Mouse (Mus musculus): ENCODE data around the gene Ripply3. TPM values are rescaled to one million over a fixed set of nuclear protein-coding genes. Genes with fewer than 3 reads are reported as not detected.
A peak's percentile ranks its signal among the peaks of the same experiment; 100 is the strongest.
"Not testable (repeated sequence)": the region's sequence is repeated elsewhere in the genome, so short reads cannot be mapped to it uniquely, and the experiment has no call there.

Ripply3 gene
- polyA plus RNA-seq, 1 experiment from 2014 or later, result 1.1 TPM

DNA sequence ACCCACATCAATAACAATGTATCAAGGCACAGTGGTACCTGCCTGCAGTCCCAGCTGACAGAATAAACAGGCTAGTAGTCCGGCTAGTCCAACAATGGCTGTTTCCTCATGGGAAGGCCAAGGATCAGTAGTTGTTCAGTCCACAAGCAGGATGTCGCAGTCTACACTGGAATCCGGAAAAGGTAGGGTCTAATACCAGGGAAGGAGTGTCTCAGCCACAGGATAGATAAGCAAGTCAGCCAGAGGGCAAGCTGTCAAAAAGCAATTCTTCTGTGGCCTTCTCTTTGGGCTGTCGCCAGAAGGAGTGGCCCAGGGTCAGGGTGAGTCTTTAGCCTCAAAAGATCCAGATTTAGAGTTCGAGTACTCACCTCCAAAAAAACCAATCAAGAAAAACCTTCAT lies 10.5 kb upstream of the Ripply3 start:
- Histone ChIP-seq H3K36me3 (no peaks in the 10 kb centered on the region), H3K4me3 (no peak overlapping the region), H3K4me1 (replicated peaks) (peaks cover 11% of the 10 kb centered on the region), H3K27me3 (no peaks in the 10 kb centered on the region), H3K4me2 (no peak overlapping the region), H3K9ac (no peak overlapping the region), H3K9me3 (no peaks in the 10 kb centered on the region), H3K27ac (replicated peaks) (no peak overlapping the region)
- ATAC-seq (ENCODE audit: low FRiP score, low read depth), result no peak
- 85% methylated on average over 5 of the region's 5 CpGs for WGBS

DNA sequence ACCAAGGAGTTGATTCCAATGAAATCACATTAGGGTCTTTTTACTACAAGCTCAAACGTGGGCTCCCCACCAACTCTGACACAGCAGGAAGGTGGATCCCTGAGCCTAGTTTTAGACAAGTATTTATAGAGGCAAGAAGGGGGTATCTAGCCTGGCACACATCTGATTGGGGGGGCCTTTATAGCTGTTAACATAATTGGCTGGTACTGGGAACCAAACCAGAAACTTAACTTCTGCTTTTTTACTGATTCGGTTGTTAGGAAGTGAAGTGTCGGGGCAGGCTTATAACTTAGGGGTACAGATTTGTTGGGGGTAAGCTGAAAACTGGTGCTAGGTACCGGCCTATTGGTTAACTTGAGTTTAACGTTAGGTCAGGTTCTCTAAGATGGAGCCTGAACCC lies 8.0 kb upstream of the Ripply3 start:
- Histone ChIP-seq H3K4me2 (no peak overlapping the region), H3K9me3 (no peaks in the 10 kb centered on the region), H3K4me3 (no peak overlapping the region), H3K27me3 (no peaks in the 10 kb centered on the region), H3K27ac (replicated peaks) (no peak overlapping the region), H3K4me1 (replicated peaks) (no peaks in the 10 kb centered on the region), H3K9ac (no peak overlapping the region), H3K36me3 (no peaks in the 10 kb centered on the region)
- no peak for ATAC-seq (ENCODE audit: low FRiP score, low read depth)
- WGBS, result 85% methylated on average over 5 of the region's 5 CpGs

DNA sequence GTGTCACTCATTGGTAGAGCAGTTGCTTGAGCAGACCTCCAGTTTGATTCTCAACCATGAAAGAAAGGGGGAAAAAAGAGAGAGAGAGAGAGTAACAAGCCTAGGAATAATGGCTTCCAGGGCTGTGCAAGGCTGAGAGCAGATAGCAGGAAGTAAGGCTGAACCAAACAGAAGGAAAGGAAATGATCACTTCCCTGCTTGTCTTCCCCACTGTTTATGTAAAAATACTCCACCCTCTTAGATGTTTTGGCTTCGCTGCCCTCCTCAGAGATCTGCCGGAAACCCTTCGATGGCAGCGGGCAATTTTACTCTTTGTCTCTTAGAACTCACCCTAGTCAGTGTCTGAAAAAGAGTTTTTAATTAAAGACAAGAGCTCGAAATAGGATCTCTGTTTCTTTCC lies 4.5 kb upstream of the Ripply3 start:
- ATAC-seq (ENCODE audit: low FRiP score, low read depth), result no peak
- no peak overlapping the region for H3K27ac ChIP-seq (replicated peaks)
- H3K4me2 ChIP-seq, result no peak overlapping the region
- H3K27me3 ChIP-seq, result peaks cover 19% of the 10 kb centered on the region
- H3K36me3 ChIP-seq, result no peaks in the 10 kb centered on the region
- H3K4me1 ChIP-seq (replicated peaks), result peaks cover 12% of the 10 kb centered on the region
- no peak overlapping the region for H3K4me3 ChIP-seq
- WGBS, result 71% methylated on average over 5 of the region's 5 CpGs
- no peak overlapping the region for H3K9ac ChIP-seq
- no peaks in the 10 kb centered on the region for H3K9me3 ChIP-seq

DNA sequence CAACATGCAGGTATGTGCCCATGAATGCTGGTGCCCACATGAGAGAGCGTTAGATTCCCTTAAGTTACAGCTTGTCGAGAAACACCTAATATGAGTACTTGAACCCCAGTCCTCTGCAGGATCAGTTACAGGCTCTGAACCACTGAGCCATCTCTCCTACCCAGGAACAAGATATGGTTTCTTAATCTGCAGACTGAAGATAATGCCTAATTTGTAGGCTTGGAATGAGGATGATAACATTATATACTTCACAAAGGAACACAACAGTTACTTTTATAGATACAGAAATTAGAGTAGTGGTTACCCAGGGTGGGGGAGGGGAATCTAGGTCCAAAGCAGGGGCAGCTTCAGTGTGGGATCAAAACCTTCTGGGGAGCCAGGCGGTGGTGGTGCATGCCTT lies 2.2 kb upstream of the Ripply3 start:
- no peak overlapping the region for H3K27ac ChIP-seq (replicated peaks)
- 90% methylated on average over 3 of the region's 3 CpGs for WGBS
- H3K27me3 ChIP-seq, result peaks cover 31% of the 10 kb centered on the region
- no peaks in the 10 kb centered on the region for H3K9me3 ChIP-seq
- H3K36me3 ChIP-seq, result no peaks in the 10 kb centered on the region
- H3K4me1 ChIP-seq (replicated peaks), result peaks cover 23% of the 10 kb centered on the region
- H3K4me3 ChIP-seq, result no peak overlapping the region
- H3K9ac ChIP-seq, result no peak overlapping the region
- no peak for ATAC-seq (ENCODE audit: low FRiP score, low read depth)
- H3K4me2 ChIP-seq, result no peak overlapping the region

DNA sequence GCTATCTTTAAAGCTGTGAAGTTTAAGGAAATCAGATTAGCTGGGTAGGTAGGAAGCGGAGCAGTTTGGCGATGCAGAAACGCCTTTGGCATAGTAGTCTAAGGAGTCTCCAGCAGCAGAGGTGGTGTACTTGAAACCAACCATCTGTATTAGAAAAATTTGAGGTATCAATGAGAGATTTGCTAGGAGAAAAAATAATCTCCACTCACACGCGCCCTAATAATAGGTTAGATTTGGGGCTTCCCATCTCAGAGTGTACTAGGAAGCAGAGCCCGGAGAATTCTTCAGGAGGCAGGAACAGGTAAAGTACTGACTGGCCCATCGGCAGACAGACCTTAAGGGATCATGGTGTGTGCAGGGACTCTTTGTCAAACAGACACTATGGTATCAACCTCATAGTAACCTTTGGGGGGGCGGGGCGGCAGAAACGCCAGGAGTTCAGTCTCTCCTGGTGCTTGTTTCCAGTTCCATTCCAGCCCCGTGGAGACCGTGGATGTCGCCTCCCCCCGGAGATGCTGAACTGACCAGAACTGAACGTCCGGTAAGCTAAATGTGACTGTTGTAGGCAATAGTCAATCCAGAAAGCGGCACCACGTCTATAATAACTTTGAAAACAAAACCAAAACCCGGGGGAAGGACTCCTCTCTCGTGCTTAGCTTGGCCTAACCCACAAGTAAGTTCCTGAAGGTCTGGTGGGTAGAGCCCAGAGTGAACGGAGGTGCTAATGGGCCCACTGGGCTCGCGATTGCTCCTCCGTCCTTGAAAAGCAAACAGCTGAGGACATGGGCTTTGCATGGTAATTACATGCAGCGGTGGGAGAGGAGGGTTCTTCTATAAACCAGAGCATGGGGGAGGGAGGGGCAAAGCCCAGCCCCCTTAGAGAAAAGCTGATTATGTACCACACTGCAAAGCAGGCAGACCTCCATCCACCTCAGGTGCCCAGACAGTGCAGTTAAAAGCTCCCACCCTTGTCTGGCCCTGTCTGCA lies 954 bp downstream of the Ripply3 start:
- H3K27ac ChIP-seq (replicated peaks), result no peak overlapping the region
- H3K4me3 ChIP-seq, result peak overlapping the region; percentile 34
- no peaks in the 10 kb centered on the region for H3K36me3 ChIP-seq
- no peak for ATAC-seq (ENCODE audit: low FRiP score, low read depth)
- peaks cover 31% of the 10 kb centered on the region for H3K27me3 ChIP-seq
- no peaks in the 10 kb centered on the region for H3K9me3 ChIP-seq
- peaks cover 23% of the 10 kb centered on the region for H3K4me1 ChIP-seq (replicated peaks)
- H3K9ac ChIP-seq, result no peak overlapping the region
- H3K4me2 ChIP-seq, result peak overlapping the region; percentile 57
- WGBS, result 10% methylated on average over 25 of the region's 25 CpGs

- no peak overlapping the region for H3K4me3 ChIP-seq
- no peak overlapping the region for H3K4me2 ChIP-seq
- no peaks in the 10 kb centered on the region for H3K9me3 ChIP-seq
- 44% methylated on average over 5 of the region's 5 CpGs for WGBS
- peaks cover 31% of the 10 kb centered on the region for H3K27me3 ChIP-seq
- peaks cover 23% of the 10 kb centered on the region for H3K4me1 ChIP-seq (replicated peaks)
- no peak for ATAC-seq (ENCODE audit: low FRiP score, low read depth)
- H3K27ac ChIP-seq (replicated peaks), result no peak overlapping the region
- H3K36me3 ChIP-seq, result no peaks in the 10 kb centered on the region
- no peak overlapping the region for H3K9ac ChIP-seq
Observed at GRCm38 (mm10) chr16:94330429-94330828, 2.2 kb downstream of the Ripply3 start.

DNA sequence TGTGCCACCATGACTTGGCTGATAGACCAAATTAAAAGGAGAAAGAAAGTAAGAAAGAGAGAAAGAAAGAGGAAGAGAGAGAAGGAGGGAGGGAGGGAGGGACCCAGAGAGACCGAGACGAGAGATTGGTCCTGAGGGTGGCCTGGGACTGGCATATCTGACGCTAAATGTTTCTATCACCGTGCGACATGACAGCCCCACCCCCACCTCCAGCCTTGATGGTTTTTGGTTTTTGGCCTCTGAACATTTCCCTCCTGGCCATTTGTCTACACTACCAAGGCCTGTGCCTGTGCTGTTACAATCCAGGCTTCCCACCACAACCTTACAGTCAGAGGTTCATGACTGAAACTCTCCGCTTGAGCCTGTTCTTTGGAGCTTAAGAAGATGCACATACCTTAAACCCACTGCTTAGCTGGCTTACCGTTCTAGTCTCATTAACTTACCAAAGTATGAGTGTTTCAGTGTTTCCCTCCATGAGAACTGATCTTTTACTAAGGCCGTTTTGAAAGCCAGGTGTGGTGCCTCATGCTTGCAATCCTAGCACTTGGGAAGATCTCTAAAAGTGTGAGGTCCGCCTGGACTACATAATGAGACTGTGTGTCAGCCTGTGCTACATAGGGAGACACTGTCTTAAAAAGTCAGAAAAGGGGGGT lies 3.1 kb downstream of the Ripply3 start:
- Histone ChIP-seq H3K27ac (replicated peaks) (no peak overlapping the region), H3K36me3 (no peaks in the 10 kb centered on the region), H3K4me1 (replicated peaks) (peaks cover 23% of the 10 kb centered on the region), H3K4me3 (no peak overlapping the region), H3K9ac (no peak overlapping the region), H3K9me3 (no peaks in the 10 kb centered on the region), H3K27me3 (peaks cover 26% of the 10 kb centered on the region), H3K4me2 (no peak overlapping the region)
- ATAC-seq (ENCODE audit: low FRiP score, low read depth), result no peak
- 79% methylated on average over 9 of the region's 9 CpGs for WGBS

- H3K27ac ChIP-seq (replicated peaks), result no peak overlapping the region
- no peak overlapping the region for H3K4me3 ChIP-seq
- WGBS, result 53% methylated on average over 5 of the region's 5 CpGs
Observed at GRCm38 (mm10) chr16:94331886-94332252, 3.6 kb downstream of the Ripply3 start.

DNA sequence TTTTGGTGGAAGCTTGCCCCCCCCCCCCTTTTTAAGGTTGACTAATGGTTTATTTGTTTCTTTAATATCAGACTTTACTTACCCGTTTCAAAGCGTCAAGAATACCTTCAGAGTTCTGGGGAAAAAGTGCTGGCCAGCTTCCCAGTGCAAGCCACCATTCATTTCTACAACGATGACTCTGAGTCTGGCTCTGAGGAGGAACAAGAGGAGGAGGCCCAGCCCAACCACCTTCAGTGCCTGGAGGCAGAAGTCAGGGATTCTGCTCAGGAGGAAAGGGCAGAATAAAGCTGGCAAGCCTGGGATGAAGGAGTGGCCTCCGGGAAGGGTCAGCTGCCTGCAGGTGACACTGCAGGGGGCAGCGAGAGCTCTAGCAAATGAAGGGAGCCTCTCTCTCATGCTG lies 7.4 kb downstream of the Ripply3 start:
- Histone ChIP-seq H3K4me1 (replicated peaks) (no peaks in the 10 kb centered on the region), H3K27me3 (0 out of 2 replicates have a peak, but pooled peaks cover under 1% of the 10 kb centered on the region), H3K27ac (replicated peaks) (no peak overlapping the region), H3K36me3 (no peaks in the 10 kb centered on the region), H3K4me3 (no peak overlapping the region), H3K4me2 (no peak overlapping the region), H3K9me3 (no peaks in the 10 kb centered on the region), H3K9ac (no peak overlapping the region)
- no peak for ATAC-seq (ENCODE audit: low FRiP score, low read depth)
- WGBS, result 42% methylated on average over 5 of the region's 5 CpGs

More at GRCm38 (mm10) chr16:94331886-94332252, 3.6 kb downstream of the Ripply3 start:
- H3K4me1 ChIP-seq (replicated peaks), result peaks cover 23% of the 10 kb centered on the region
- H3K9ac ChIP-seq, result no peak overlapping the region
- ATAC-seq (ENCODE audit: low FRiP score, low read depth), result no peak
- no peak overlapping the region for H3K4me2 ChIP-seq
- H3K9me3 ChIP-seq, result no peaks in the 10 kb centered on the region
- peaks cover 23% of the 10 kb centered on the region for H3K27me3 ChIP-seq
- no peaks in the 10 kb centered on the region for H3K36me3 ChIP-seq

- H3K9ac ChIP-seq; H3K27me3 ChIP-seq; H3K9me3 ChIP-seq; H3K4me2 ChIP-seq; ATAC-seq (ENCODE audit: low FRiP score, low read depth); H3K27ac ChIP-seq (replicated peaks); H3K4me3 ChIP-seq; H3K4me1 ChIP-seq (replicated peaks); H3K36me3 ChIP-seq: not testable (repeated sequence)
- WGBS, result 92% methylated on average over 22 of the region's 22 CpGs
Observed at GRCm38 (mm10) chr16:94339164-94340160, 11.2 kb downstream of the Ripply3 start.

DNA sequence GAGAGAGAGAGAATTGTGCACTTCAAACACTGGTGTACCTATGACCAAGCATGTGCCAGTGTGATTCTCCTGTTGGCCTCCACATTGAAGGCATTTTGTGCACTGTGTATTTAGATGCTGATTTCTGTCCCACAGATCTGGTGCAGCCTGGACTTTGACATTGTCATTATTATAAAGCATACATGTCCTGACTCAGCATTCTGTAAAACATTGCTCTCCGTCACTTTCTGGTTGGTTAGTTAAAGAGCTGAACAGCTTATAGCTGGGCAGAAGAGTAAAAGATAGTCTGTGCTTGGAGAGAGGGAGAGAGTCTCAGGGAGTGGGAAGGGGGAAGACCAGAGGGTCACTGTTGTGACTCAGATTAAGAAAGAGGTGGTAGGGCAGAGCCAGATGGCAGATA lies 17.5 kb downstream of the Ripply3 start:
- Histone ChIP-seq H3K4me3 (no peak overlapping the region), H3K4me2 (no peak overlapping the region), H3K27me3 (no peaks in the 10 kb centered on the region), H3K9ac (no peak overlapping the region), H3K4me1 (replicated peaks) (peaks cover 10% of the 10 kb centered on the region), H3K9me3 (no peaks in the 10 kb centered on the region), H3K27ac (replicated peaks) (no peak overlapping the region), H3K36me3 (no peaks in the 10 kb centered on the region)
- ATAC-seq (ENCODE audit: low FRiP score, low read depth), result no peak
- WGBS, result 81% methylated on average over 1 of the region's 1 CpGs

Data from hindbrain, embryonic 15.5 days (tissue).